Mouse (Mus musculus): ENCODE results near the gene Bcl2l1. TPM values are rescaled to one million over a fixed set of nuclear protein-coding genes. Genes with fewer than 3 reads are reported as not detected.

Bcl2l1 gene
- 34.2 TPM for polyA plus RNA-seq (2015; fragmentation: Illumina TruSeq; extraction: RNeasy Lipid Tissue Mini Kit (QIAGEN cat#74804); ENCODE audit: insufficient read depth, low replicate concordance)

DNA sequence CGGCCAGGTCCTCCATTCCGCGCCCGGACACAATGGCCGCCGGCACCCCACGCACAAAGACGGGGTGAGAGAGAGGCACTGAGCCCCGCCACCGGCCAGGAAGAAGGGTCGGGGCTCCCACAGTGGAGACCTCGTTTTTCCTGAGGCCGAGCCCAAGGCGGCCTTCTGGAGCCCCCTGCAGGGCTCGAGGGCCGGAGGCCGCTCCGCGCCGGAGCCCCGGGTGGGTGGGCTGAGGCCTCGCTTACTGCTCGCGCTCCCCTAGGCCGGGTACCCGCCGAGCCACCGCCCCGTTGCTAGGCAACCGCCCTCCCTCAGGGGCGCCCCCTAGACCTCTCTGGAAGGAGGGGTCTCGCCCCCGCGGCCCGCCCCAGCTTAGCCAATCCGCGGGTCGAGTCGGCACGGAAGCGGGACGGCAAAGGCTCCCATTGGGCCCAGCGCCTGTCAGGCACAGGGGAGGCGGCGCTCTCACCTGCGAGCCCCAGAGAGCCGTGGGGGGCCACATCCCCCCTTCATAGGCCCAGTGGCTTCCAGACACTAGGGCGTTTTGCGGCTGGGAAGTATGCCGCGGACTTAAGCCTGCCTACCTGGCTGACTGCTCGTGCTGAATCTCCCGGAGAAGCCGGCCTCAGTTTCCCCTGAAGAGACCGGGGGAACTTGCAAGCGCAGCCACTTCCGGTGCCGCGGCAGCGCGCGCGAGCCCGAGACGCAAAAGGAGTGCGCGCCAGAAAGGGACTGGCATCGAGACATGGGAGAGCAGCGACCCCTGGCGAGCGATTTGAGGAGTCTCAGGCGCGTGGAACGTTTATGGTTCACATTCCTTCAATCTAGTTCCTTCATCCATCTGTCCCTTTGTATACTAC, at the start of gene Bcl2l1:
Gene Bcl2l1 (minus strand): TSS at position 710 of the 860 bp plus-strand sequence.

DNA sequence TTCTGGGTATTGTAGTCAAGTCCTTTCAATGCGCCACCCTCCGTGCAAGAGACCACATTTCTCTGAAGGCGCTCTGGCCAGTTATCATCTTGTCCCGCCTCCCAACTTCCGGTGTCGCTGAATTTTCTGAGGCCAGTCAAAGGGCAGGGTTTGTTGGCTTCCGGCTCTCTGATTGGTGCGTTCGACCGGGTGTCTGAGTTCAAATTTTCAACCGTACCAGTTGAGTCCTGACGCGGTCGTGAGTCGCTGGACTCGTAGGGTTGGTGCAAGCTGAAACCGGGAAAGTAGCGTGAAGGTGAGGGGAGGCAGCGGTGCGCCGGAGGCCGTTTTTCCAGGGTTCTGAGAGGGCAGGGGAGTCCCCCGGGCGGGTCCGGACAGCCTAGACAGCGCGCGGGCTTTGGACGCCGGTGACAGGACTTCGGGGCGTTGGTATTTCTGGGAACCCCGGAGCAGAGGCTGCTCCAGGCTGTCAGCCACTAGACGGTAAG, 16.3 kb upstream of the Bcl2l1 start, which contains the start of gene Tpx2:
Gene Tpx2 (plus strand): TSS at position 150 of the 488 bp plus-strand sequence.

DNA sequence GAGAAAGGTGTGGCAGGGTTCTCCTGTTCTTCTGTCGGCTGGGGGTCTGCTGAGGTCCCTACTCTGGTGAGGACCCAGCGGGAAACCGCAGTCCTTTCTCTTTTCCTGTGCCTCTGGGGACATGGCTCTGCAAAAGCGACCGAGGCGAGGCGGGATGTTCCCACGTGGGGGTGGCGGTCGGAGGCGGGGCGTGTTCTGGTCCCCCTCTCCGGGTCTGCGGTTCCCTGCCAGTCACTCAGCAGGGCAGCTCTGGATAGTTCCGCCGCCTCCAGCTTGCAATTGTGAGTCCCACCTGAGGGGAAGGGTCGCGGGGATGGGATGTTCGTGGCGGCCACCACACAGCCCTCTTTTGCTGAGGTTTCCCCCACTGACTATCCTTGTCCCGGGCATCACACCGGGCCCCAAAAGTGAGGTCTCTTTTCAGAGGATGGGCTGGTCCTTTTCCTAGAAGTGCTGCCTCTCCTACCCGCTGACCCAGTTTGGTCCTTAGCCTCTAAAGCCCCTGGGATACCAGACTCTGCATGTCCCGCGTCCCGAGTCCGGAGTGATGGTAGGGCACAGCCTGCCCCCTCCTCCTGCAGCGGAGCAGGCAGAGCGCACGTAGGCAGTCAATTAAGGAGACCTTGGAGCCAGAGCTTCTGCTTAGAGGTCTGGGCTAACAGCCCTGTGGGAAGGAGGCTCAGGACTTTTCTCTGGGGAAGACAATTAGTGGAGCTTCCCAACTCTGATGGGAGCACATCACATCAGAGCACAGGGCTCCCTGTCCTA, 77.4 kb downstream of the Bcl2l1 start, which contains the start of gene Cox4i2:
Gene Cox4i2 (plus strand): TSS at position 230 of the 768 bp plus-strand sequence.

DNA sequence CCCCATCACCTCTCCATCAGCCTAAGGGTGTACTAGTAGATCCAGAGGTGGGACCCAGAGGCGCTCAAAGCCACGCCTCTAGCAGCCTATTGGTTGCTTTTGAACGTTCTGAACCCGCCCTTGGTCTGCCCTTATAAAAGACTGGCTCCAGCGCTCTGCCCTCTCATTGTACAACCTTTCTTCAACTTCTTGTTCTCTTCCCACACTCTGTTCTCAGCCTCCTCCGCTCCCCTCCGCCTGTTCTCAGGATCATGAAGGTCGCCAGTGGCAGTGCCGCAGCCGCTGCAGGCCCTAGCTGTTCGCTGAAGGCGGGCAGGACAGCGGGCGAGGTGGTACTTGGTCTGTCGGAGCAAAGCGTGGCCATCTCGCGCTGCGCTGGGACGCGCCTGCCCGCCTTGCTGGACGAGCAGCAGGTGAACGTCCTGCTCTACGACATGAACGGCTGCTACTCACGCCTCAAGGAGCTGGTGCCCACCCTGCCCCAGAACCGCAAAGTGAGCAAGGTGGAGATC, 95.4 kb downstream of the Bcl2l1 start, which contains the start of gene Id1:
Gene Id1 (plus strand): TSS at position 162 of the 512 bp plus-strand sequence.

Other genes starting within 250 kb of the Bcl2l1 start
- gene Defb45, start 232.3 kb downstream of the Bcl2l1 start, polyA plus RNA-seq (2015; fragmentation: Illumina TruSeq; extraction: RNeasy Lipid Tissue Mini Kit (QIAGEN cat#74804); ENCODE audit: insufficient read depth, low replicate concordance): not detected
- not detected for gene Defb36, start 227.4 kb downstream of the Bcl2l1 start, polyA plus RNA-seq (2015; fragmentation: Illumina TruSeq; extraction: RNeasy Lipid Tissue Mini Kit (QIAGEN cat#74804); ENCODE audit: insufficient read depth, low replicate concordance)
- not detected for gene Defb25, start 208.7 kb downstream of the Bcl2l1 start, polyA plus RNA-seq (2015; fragmentation: Illumina TruSeq; extraction: RNeasy Lipid Tissue Mini Kit (QIAGEN cat#74804); ENCODE audit: insufficient read depth, low replicate concordance)
- 3.6 TPM for gene Rem1, start 204.8 kb downstream of the Bcl2l1 start, polyA plus RNA-seq (2015; fragmentation: Illumina TruSeq; extraction: RNeasy Lipid Tissue Mini Kit (QIAGEN cat#74804); ENCODE audit: insufficient read depth, low replicate concordance)
- 77.9 TPM for gene H13, start 162.3 kb downstream of the Bcl2l1 start, polyA plus RNA-seq (2015; fragmentation: Illumina TruSeq; extraction: RNeasy Lipid Tissue Mini Kit (QIAGEN cat#74804); ENCODE audit: insufficient read depth, low replicate concordance)
- 8.0 TPM for gene Mcts2, start 144.7 kb downstream of the Bcl2l1 start, polyA plus RNA-seq (2015; fragmentation: Illumina TruSeq; extraction: RNeasy Lipid Tissue Mini Kit (QIAGEN cat#74804); ENCODE audit: insufficient read depth, low replicate concordance)
- gene Id1, start 95.5 kb downstream of the Bcl2l1 start, polyA plus RNA-seq (2015; fragmentation: Illumina TruSeq; extraction: RNeasy Lipid Tissue Mini Kit (QIAGEN cat#74804); ENCODE audit: insufficient read depth, low replicate concordance): 10.5 TPM
- gene Cox4i2, start 77.6 kb downstream of the Bcl2l1 start, polyA plus RNA-seq (2015; fragmentation: Illumina TruSeq; extraction: RNeasy Lipid Tissue Mini Kit (QIAGEN cat#74804); ENCODE audit: insufficient read depth, low replicate concordance): 0.76 TPM
- gene Tpx2, start 16.2 kb upstream of the Bcl2l1 start, polyA plus RNA-seq (2015; fragmentation: Illumina TruSeq; extraction: RNeasy Lipid Tissue Mini Kit (QIAGEN cat#74804); ENCODE audit: insufficient read depth, low replicate concordance): 17.3 TPM
- gene Mylk2, start 79.6 kb upstream of the Bcl2l1 start, polyA plus RNA-seq (2015; fragmentation: Illumina TruSeq; extraction: RNeasy Lipid Tissue Mini Kit (QIAGEN cat#74804); ENCODE audit: insufficient read depth, low replicate concordance): 0.29 TPM
- 2.9 TPM for gene Foxs1, start 101.5 kb upstream of the Bcl2l1 start, polyA plus RNA-seq (2015; fragmentation: Illumina TruSeq; extraction: RNeasy Lipid Tissue Mini Kit (QIAGEN cat#74804); ENCODE audit: insufficient read depth, low replicate concordance)
- gene Dusp15, start 120.0 kb upstream of the Bcl2l1 start, polyA plus RNA-seq (2015; fragmentation: Illumina TruSeq; extraction: RNeasy Lipid Tissue Mini Kit (QIAGEN cat#74804); ENCODE audit: insufficient read depth, low replicate concordance): 0.14 TPM
- gene Ttll9, start 130.8 kb upstream of the Bcl2l1 start, polyA plus RNA-seq (2015; fragmentation: Illumina TruSeq; extraction: RNeasy Lipid Tissue Mini Kit (QIAGEN cat#74804); ENCODE audit: insufficient read depth, low replicate concordance): 0.14 TPM
- 135 TPM for gene Pdrg1, start 183.7 kb upstream of the Bcl2l1 start, polyA plus RNA-seq (2015; fragmentation: Illumina TruSeq; extraction: RNeasy Lipid Tissue Mini Kit (QIAGEN cat#74804); ENCODE audit: insufficient read depth, low replicate concordance)
- gene Xkr7, start 200.1 kb upstream of the Bcl2l1 start, polyA plus RNA-seq (2015; fragmentation: Illumina TruSeq; extraction: RNeasy Lipid Tissue Mini Kit (QIAGEN cat#74804); ENCODE audit: insufficient read depth, low replicate concordance): not detected
- gene Ccm2l, start 234.2 kb upstream of the Bcl2l1 start, polyA plus RNA-seq (2015; fragmentation: Illumina TruSeq; extraction: RNeasy Lipid Tissue Mini Kit (QIAGEN cat#74804); ENCODE audit: insufficient read depth, low replicate concordance): 5.1 TPM

Measured in spleen, adult 10 weeks (tissue).